Mouse (Mus musculus) MEL (cell line): ENCODE measurements around the gene Hoxa1. TPM values are rescaled to one million over a fixed set of nuclear protein-coding genes. Genes with fewer than 3 reads are reported as not detected.

ENCODE experiments used
- DNase-seq: peaks from one replicate; pipeline ENCODE4 v3.0.0; 2011; ENCODE audit warnings: low read depth, low spot score
- H3K27ac ChIP-seq: 2 replicates; pipeline ENCODE4 v1.5.1; 2012; ENCODE audit warnings: low read depth, mild to moderate bottlenecking, control low read depth, low read length, moderate library complexity; ENCODE audit not compliant: control insufficient read depth
- H3K27me3 ChIP-seq, 2 experiments: fragments of 150-350 bp in 1 of 2; sonication (generic) in 1 of 2; 2 replicates each; pipeline ENCODE4 v1.6.1; 2012; ENCODE audit warnings: low read length in 2 of 2, mild to moderate bottlenecking in 2 of 2, improper control_type of control experiment in 1 of 2, moderate library complexity in 1 of 2; ENCODE audit not compliant: insufficient read depth in 2 of 2, control insufficient read depth in 1 of 2
- H3K36me3 ChIP-seq, 2 experiments: 2 replicates each; pipeline ENCODE4 v1.6.1; 2012 to 2014; ENCODE audit warnings: low read length in 2 of 2, improper control_type of control experiment in 1 of 2, inconsistent platforms in 1 of 2, mild to moderate bottlenecking in 1 of 2; ENCODE audit not compliant: insufficient read depth in 2 of 2, control insufficient read depth in 1 of 2
- H3K4me1 ChIP-seq, 2 experiments: fragments of 150-350 bp in 1 of 2; sonication (generic) in 1 of 2; 2 replicates each; pipeline ENCODE4 v1.6.1; 2012; ENCODE audit warnings: low read length in 2 of 2, improper control_type of control experiment in 1 of 2, mild to moderate bottlenecking in 1 of 2; ENCODE audit not compliant: insufficient read depth in 2 of 2, control insufficient read depth in 1 of 2
- H3K4me3 ChIP-seq, 2 experiments: fragments of 150-350 bp in 1 of 2; sonication (generic) in 1 of 2; 2 replicates each; pipeline ENCODE4 v1.5.1; 2012; ENCODE audit warnings: low read depth in 2 of 2, low read length in 2 of 2, mild to moderate bottlenecking in 2 of 2, moderate library complexity in 2 of 2, control low read depth in 1 of 2, improper control_type of control experiment in 1 of 2; ENCODE audit not compliant: control insufficient read depth in 1 of 2, insufficient read depth in 1 of 2
- H3K79me2 ChIP-seq: 2 replicates; pipeline ENCODE4 v1.6.1; 2012; ENCODE audit warnings: mild to moderate bottlenecking, low read length, moderate library complexity; ENCODE audit not compliant: control insufficient read depth, poor library complexity, insufficient read depth
- H3K9ac ChIP-seq: 2 replicates; pipeline ENCODE4 v1.6.1; 2012; ENCODE audit warnings: low read depth, mild to moderate bottlenecking, control low read depth, low read length, moderate library complexity; ENCODE audit not compliant: control insufficient read depth, poor library complexity, severe bottlenecking
- H3K9me3 ChIP-seq: fragments of 150-350 bp; sonication (generic); replicated peaks from 2 replicates; pipeline ENCODE4 v1.6.1; 2012; ENCODE audit warnings: mild to moderate bottlenecking, low read length, improper control_type of control experiment, moderate library complexity; ENCODE audit not compliant: insufficient read depth
- CHD1 ChIP-seq: IDR thresholded peaks from 2 replicates; pipeline ENCODE4 v1.6.1; 2012; ENCODE audit warnings: low read depth, mild to moderate bottlenecking, inconsistent platforms, low read length, improper control_type of control experiment
- CHD2 ChIP-seq: IDR thresholded peaks from 2 replicates; pipeline ENCODE4 v1.6.1; 2011; ENCODE audit warnings: low read length, improper control_type of control experiment
- EP300 ChIP-seq, 2 experiments: IDR thresholded peaks; 2 replicates each; pipeline ENCODE4 v1.6.1; 2011; ENCODE audit warnings: improper control_type of control experiment in 2 of 2, low read length in 2 of 2, low read depth in 1 of 2, mild to moderate bottlenecking in 1 of 2
- JUND ChIP-seq: IDR thresholded peaks from 2 replicates; pipeline ENCODE4 v1.6.1; 2011; ENCODE audit warnings: low read depth, mild to moderate bottlenecking, improper control_type of control experiment, low read length
- MAX ChIP-seq: IDR thresholded peaks from 2 replicates; pipeline ENCODE4 v1.6.1; 2011; ENCODE audit warnings: low read length, improper control_type of control experiment
- MXI1 ChIP-seq: IDR thresholded peaks from 2 replicates; pipeline ENCODE4 v1.6.1; 2011; ENCODE audit warnings: mild to moderate bottlenecking, low read depth, low read length, improper control_type of control experiment
- MYC ChIP-seq: IDR thresholded peaks from 2 replicates; pipeline ENCODE4 v1.6.1; 2011; ENCODE audit warnings: low read depth, mild to moderate bottlenecking, low read length, improper control_type of control experiment, moderate library complexity
- NELFE ChIP-seq: IDR thresholded peaks from 2 replicates; pipeline ENCODE4 v1.6.1; 2011; ENCODE audit warnings: low read depth, low read length, improper control_type of control experiment
- POLR2A ChIP-seq, 2 experiments: IDR thresholded peaks; 2 replicates each; pipeline ENCODE4 v1.6.1; 2011 to 2012; ENCODE audit warnings: low read length in 2 of 2, mild to moderate bottlenecking in 2 of 2, control low read depth in 1 of 2, improper control_type of control experiment in 1 of 2, low read depth in 1 of 2, moderate library complexity in 1 of 2; ENCODE audit not compliant: control insufficient read depth in 1 of 2, insufficient read depth in 1 of 2, poor library complexity in 1 of 2
- POLR2AphosphoS5 ChIP-seq: IDR thresholded peaks from 2 replicates; pipeline ENCODE4 v1.6.1; 2012; ENCODE audit warnings: low read depth, borderline replicate concordance, mild to moderate bottlenecking, inconsistent platforms, low read length, moderate library complexity, mixed read lengths
- RCOR1 ChIP-seq: IDR thresholded peaks from 2 replicates; pipeline ENCODE4 v1.6.1; 2012; ENCODE audit warnings: low read depth, mild to moderate bottlenecking, inconsistent platforms, low read length, improper control_type of control experiment
- SIN3A ChIP-seq: IDR thresholded peaks from 2 replicates; pipeline ENCODE4 v1.6.1; 2012; ENCODE audit warnings: low read length, improper control_type of control experiment, inconsistent platforms
- TAL1 ChIP-seq: IDR thresholded peaks from 2 replicates; pipeline ENCODE4 v1.6.1; 2012; ENCODE audit warnings: mild to moderate bottlenecking, inconsistent platforms, low read length, moderate library complexity, mixed read lengths
- TCF12 ChIP-seq: IDR thresholded peaks from 2 replicates; pipeline ENCODE4 v1.6.1; 2014; ENCODE audit warnings: low read depth, mild to moderate bottlenecking, inconsistent platforms, low read length, improper control_type of control experiment, moderate library complexity
- UBTF ChIP-seq: IDR thresholded peaks from 2 replicates; pipeline ENCODE4 v1.6.1; 2012; ENCODE audit warnings: low read depth, mild to moderate bottlenecking, inconsistent platforms, low read length, improper control_type of control experiment, moderate library complexity, borderline replicate concordance; ENCODE audit not compliant: insufficient read depth
- USF1 ChIP-seq: IDR thresholded peaks from 2 replicates; pipeline ENCODE4 v1.6.1; 2014; ENCODE audit warnings: low read depth, mild to moderate bottlenecking, inconsistent platforms, low read length, improper control_type of control experiment, moderate library complexity
- USF2 ChIP-seq, 2 experiments: IDR thresholded peaks; 2 replicates each; pipeline ENCODE4 v1.6.1; 2011 to 2012; ENCODE audit warnings: improper control_type of control experiment in 2 of 2, low read length in 2 of 2, borderline replicate concordance in 1 of 2, inconsistent platforms in 1 of 2, low read depth in 1 of 2, mild to moderate bottlenecking in 1 of 2; ENCODE audit not compliant: insufficient read depth in 1 of 2
- ZC3H11A ChIP-seq: IDR thresholded peaks from 2 replicates; pipeline ENCODE4 v1.6.1; 2012; ENCODE audit warnings: low read depth, mild to moderate bottlenecking, inconsistent platforms, low read length, improper control_type of control experiment
- ZKSCAN1 ChIP-seq: IDR thresholded peaks from 2 replicates; pipeline ENCODE4 v1.6.1; 2012; ENCODE audit warnings: low read depth, mild to moderate bottlenecking, inconsistent platforms, low read length, improper control_type of control experiment, moderate library complexity
- ZMIZ1 ChIP-seq: IDR thresholded peaks from 2 replicates; pipeline ENCODE4 v1.6.1; 2012; ENCODE audit warnings: low read depth, mild to moderate bottlenecking, inconsistent platforms, low read length, improper control_type of control experiment, moderate library complexity
- polyA plus RNA-seq, 2 experiments: library from polyadenylated mRNA; stranded (reverse) in 1 of 2; unstranded in 1 of 2; fragments of >175 nt in 1 of 2; fragments of >200 nt in 1 of 2; gene quantifications; 2 replicates each; pipeline versions ENCODE4 v1.2.1 to v1.2.4; 2012; ENCODE audit warnings: low replicate concordance in 2 of 2, low read depth in 1 of 2; ENCODE audit not compliant: insufficient read length in 2 of 2, insufficient read depth in 1 of 2, missing spikeins in 1 of 2
- total RNA-seq: library from RNA; depleted of rRNA; stranded (reverse); fragments of 300-350 nt; gene quantifications from 2 replicates; pipeline ENCODE4 v1.2.3, GENCODE M21; 2012

Gene Hoxa1
- total and polyA plus RNA-seq, 3 experiments: not detected

DNA sequence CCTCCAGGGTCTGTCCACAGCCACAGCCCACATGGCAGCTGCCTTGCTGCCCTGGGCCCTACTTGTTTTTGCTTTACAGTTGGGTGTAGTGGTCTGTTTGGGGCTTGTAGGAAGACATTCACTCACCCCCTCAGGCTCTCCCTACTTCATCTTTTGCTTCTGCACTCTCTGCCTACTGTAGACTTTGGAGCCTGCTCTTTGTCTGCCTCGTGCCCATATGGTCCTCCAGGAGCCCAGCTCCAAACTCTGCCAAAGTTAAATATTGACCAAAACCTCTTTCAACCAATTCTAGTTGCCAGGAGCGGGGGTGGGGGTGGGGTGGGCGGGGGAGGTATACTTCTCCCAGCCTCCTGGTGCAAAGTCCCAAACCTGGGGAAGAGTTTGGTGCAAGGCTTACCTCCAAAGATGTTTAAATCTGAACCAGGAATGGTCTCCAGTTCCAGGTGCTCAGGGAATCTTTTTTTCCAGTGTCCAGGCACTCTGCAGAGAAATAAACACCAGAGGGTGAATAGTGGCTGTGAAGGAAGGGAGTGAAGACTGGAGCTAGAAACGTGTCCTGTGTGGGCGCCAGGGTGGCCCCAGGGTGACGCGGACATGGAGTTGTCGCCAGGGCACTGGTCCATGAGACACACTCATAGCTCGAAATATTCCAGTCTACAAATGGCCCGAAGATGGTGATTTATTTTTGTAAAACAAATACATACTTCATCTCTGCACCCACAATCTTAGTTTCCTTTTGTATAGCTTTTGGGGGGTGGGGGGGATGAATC lies 25.4 kb upstream of the Hoxa1 start:
- no peak overlapping the region for H3K9ac ChIP-seq
- TF ChIP-seq TAL1: no peak
- TF ChIP-seq, all 39 proteins: peak for 0
- H3K27ac ChIP-seq: no peak overlapping the region
- no peak overlapping the region for H3K4me3 ChIP-seq
- H3K79me2 ChIP-seq: no peaks in the 10 kb centered on the region
- no peaks in the 10 kb centered on the region for H3K27me3 ChIP-seq
- H3K4me1 ChIP-seq: no peaks in the 10 kb centered on the region
- H3K9me3 ChIP-seq: no peaks in the 10 kb centered on the region
- H3K36me3 ChIP-seq: no peaks in the 10 kb centered on the region
- DNase-seq: no peak

DNA sequence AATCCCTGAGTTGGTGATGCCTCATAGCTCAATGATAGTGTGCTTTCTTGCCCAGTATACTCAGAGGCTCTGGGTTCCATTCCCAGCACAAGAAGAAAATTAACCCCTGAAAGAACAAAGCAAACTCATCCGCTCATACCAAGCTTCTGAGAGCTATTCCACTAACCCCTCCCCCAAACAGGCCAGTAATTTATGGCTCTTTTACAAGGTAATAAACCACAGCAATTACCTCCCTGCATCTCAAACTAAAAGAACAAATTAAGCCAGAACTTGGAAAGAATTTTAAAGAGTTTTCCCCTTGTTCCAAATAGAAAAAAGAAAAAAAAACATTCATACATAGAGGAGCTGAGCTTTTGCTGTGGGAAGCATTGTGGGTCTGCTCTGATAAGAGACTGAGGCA lies 24.7 kb upstream of the Hoxa1 start:
- Histone ChIP-seq H3K79me2 (no peaks in the 10 kb centered on the region), H3K9me3 (no peaks in the 10 kb centered on the region), H3K27ac (no peak overlapping the region), H3K4me1 (no peaks in the 10 kb centered on the region), H3K36me3 (no peaks in the 10 kb centered on the region), H3K27me3 (no peaks in the 10 kb centered on the region), H3K4me3 (no peak overlapping the region), H3K9ac (no peak overlapping the region)
- TF ChIP-seq RCOR1: no peak
- TF ChIP-seq MYC: no peak
- TF ChIP-seq POLR2A (IDR thresholded peaks at IDR 0.05; ENCODE audit: control insufficient read depth in 1 of 2, insufficient read depth in 1 of 2, low read depth in 1 of 2, low read length in 2 of 2, poor library complexity in 1 of 2): no peak
- no peak for TF ChIP-seq CHD2
- no peak for TF ChIP-seq MXI1
- TF ChIP-seq CHD1: no peak
- TF ChIP-seq USF2 (IDR thresholded peaks at IDR 0.05; ENCODE audit: borderline replicate concordance in 1 of 2, insufficient read depth in 1 of 2, low read depth in 1 of 2, low read length in 2 of 2): no peak
- TF ChIP-seq MAX: no peak
- TF ChIP-seq JUND: no peak
- no peak for TF ChIP-seq ZKSCAN1
- no peak for TF ChIP-seq SIN3A
- TF ChIP-seq ZMIZ1: no peak
- TF ChIP-seq UBTF: no peak
- TF ChIP-seq ZC3H11A: no peak
- no peak for TF ChIP-seq TCF12
- no peak for TF ChIP-seq USF1
- no peak for TF ChIP-seq POLR2AphosphoS5
- TF ChIP-seq NELFE: no peak
- TF ChIP-seq EP300 (IDR thresholded peaks at IDR 0.05; ENCODE audit: low read depth in 1 of 2, low read length in 2 of 2): no peak
- no peak for TF ChIP-seq TAL1
- DNase-seq: no peak
